Mouse (Mus musculus) brain, embryonic 14.5 days (tissue): Measurements from ENCODE around the gene Itpr2.

Experiments used
- CTCF ChIP-seq: fragments of 200-500 bp; IDR thresholded peaks from 2 replicates; pipeline ENCODE4 v1.5.1; 2012; ENCODE audit warnings: inconsistent platforms, mild to moderate bottlenecking, moderate library complexity, borderline replicate concordance; ENCODE audit not compliant: insufficient read depth, insufficient read length; ENCODE audit errors: extremely low read depth
- POLR2A ChIP-seq: fragments of 200-500 bp; IDR thresholded peaks from 2 replicates; pipeline ENCODE4 v1.6.1; 2012; ENCODE audit warnings: mild to moderate bottlenecking, inconsistent platforms, borderline replicate concordance; ENCODE audit not compliant: poor library complexity, insufficient read depth, insufficient read length, severe bottlenecking; ENCODE audit errors: extremely low read depth

DNA sequence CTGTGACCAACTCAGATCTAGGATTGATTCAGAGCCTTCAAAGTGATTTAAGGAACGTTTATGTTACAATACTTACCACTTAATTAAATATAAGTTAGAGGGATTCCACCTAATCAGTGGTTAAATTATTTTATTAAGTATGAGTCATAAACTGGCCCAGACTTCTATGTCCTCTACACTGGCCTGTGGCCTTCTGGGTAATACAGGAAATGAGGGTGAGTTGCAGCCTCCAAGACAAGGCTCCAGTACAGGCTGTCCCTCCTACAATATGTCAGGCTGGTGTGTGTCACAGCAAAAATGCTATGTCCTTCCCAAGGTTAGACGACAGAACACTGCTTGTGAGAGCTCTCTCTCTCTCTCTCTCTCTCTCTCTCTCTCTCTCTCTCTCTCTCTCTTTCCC is 130.5 kb downstream of the Itpr2 start:
- TF ChIP-seq POLR2A = no peak
- no peak for TF ChIP-seq CTCF
